Mouse (Mus musculus): ENCODE measurements at regions not wholly inside any gene's neighbourhood (a gene's known extent, or its start where the extent isn't known, plus 50 kb on each side); places are given as distances from the start of the nearest gene placed in this dataset.
A peak's percentile ranks its signal among the peaks of the same experiment; 100 is the strongest.

- no peak for DNase-seq
Observed at GRCm38 (mm10) chr7:39596403-39596802, 78.8 kb downstream of the Zfp619 start.

GRCm38 (mm10) chr7:39613767-39614166, 96.2 kb downstream of the Zfp619 start:
- no peak for DNase-seq

- DNase-seq: no peak
Observed at GRCm38 (mm10) chr7:39615092-39615491, 97.5 kb downstream of the Zfp619 start.

GRCm38 (mm10) chr7:39621796-39622195, 104.2 kb downstream of the Zfp619 start:
- DNase-seq: no peak

GRCm38 (mm10) chr7:39632836-39633235, 115.3 kb downstream of the Zfp619 start:
- DNase-seq: peak; percentile 39

GRCm38 (mm10) chr7:39642333-39642732, 124.8 kb downstream of the Zfp619 start:
- no peak for DNase-seq

- no peak for DNase-seq
Observed at GRCm38 (mm10) chr7:39643323-39643722, 125.8 kb downstream of the Zfp619 start.

GRCm38 (mm10) chr7:39650483-39651102, 133.0 kb downstream of the Zfp619 start:
- no peak for DNase-seq

- no peak for DNase-seq
Observed at GRCm38 (mm10) chr7:39654563-39655286, 137.2 kb downstream of the Zfp619 start.

GRCm38 (mm10) chr7:39655287-39655652, 137.7 kb downstream of the Zfp619 start:
- peak; percentile 21 for DNase-seq

GRCm38 (mm10) chr7:39655709-39656397, 138.3 kb downstream of the Zfp619 start:
- DNase-seq: no peak

- peak; percentile 18 for DNase-seq
Observed at GRCm38 (mm10) chr7:39659597-39659996, 142.0 kb downstream of the Zfp619 start.

- no peak for DNase-seq
Observed at GRCm38 (mm10) chr7:39675124-39675846, 157.7 kb downstream of the Zfp619 start.

- DNase-seq: no peak
Observed at GRCm38 (mm10) chr7:39675847-39676238, 158.3 kb downstream of the Zfp619 start.

- DNase-seq: no peak
Observed at GRCm38 (mm10) chr7:39680411-39680810, 162.8 kb downstream of the Zfp619 start.

- DNase-seq: no peak
Observed at GRCm38 (mm10) chr7:39696589-39696988, 179.0 kb downstream of the Zfp619 start.

- DNase-seq: no peak
Observed at GRCm38 (mm10) chr7:39701506-39701905, 183.9 kb downstream of the Zfp619 start.

GRCm38 (mm10) chr7:39705118-39706095, 187.8 kb downstream of the Zfp619 start:
- DNase-seq: no peak

- DNase-seq: no peak
Observed at GRCm38 (mm10) chr7:39706606-39707005, 189.0 kb downstream of the Zfp619 start.

GRCm38 (mm10) chr7:39716340-39717150, 199.0 kb downstream of the Zfp619 start:
- no peak for DNase-seq
